Mouse (Mus musculus): Measurements from ENCODE around the gene Gm3336. TPM values are rescaled to one million over a fixed set of nuclear protein-coding genes. Genes with fewer than 3 reads are reported as not detected.

The Gm3336 gene
- polyA plus RNA-seq, 1 experiment = 0.61 TPM

- TF ChIP-seq CTCF (conservative IDR thresholded peaks at IDR 0.05; ENCODE audit: insufficient read depth, insufficient read length, low read depth, low read length) (no peak), POLR2A (IDR thresholded peaks at IDR 0.05; ENCODE audit: low read depth, low read length) (no peak)
- Histone ChIP-seq H3K27me3 (replicated peaks; ENCODE audit: control insufficient read depth, insufficient read depth, low read length) (no peaks in the 10 kb centered on the region), H3K4me1 (ENCODE audit: control insufficient read depth, insufficient read depth, low read length) (peaks cover 3% of the 10 kb centered on the region; the same call in 1 of the 2 replicates), H3K27ac (ENCODE audit: insufficient read depth, low read depth, low read length) (no peak overlapping the region), H3K36me3 (ENCODE audit: control insufficient read depth, insufficient read depth, low read length) (no peaks in the 10 kb centered on the region; the same call in 1 of the 2 replicates), H3K4me3 (ENCODE audit: insufficient read depth, low read depth, low read length) (no peak overlapping the region)
- no peak for DNase-seq
- 70% methylated on average over 11 of the region's 11 CpGs for WGBS
Observed at GRCm38 (mm10) chr8:70742176-70742575, 23.8 kb downstream of the Gm3336 start.

GRCm38 (mm10) chr8:70742981-70743655, 24.8 kb downstream of the Gm3336 start:
- no peak for TF ChIP-seq CTCF (conservative IDR thresholded peaks at IDR 0.05; ENCODE audit: insufficient read depth, insufficient read length, low read depth, low read length)
- no peak for TF ChIP-seq POLR2A (IDR thresholded peaks at IDR 0.05; ENCODE audit: low read depth, low read length)
- Histone ChIP-seq H3K27ac (ENCODE audit: insufficient read depth, low read depth, low read length) (peak overlapping the region; percentile 49; the same call in 1 of the 2 replicates), H3K4me1 (ENCODE audit: control insufficient read depth, insufficient read depth, low read length) (peaks cover 3% of the 10 kb centered on the region; the same call in 1 of the 2 replicates), H3K27me3 (replicated peaks; ENCODE audit: control insufficient read depth, insufficient read depth, low read length) (no peaks in the 10 kb centered on the region), H3K4me3 (ENCODE audit: insufficient read depth, low read depth, low read length) (peak overlapping the region; percentile 38), H3K36me3 (ENCODE audit: control insufficient read depth, insufficient read depth, low read length) (no peaks in the 10 kb centered on the region; the same call in 1 of the 2 replicates)
- DNase-seq = no peak
- WGBS = 40% methylated on average over 38 of the region's 38 CpGs

- 12% methylated on average over 48 of the region's 48 CpGs for WGBS
- peak overlapping the region; percentile 38 for H3K4me3 ChIP-seq (ENCODE audit: insufficient read depth, low read depth, low read length)
- peak overlapping the region; percentile 49 for H3K27ac ChIP-seq (ENCODE audit: insufficient read depth, low read depth, low read length)
- peak; percentile 95 for DNase-seq
- peaks cover 3% of the 10 kb centered on the region; the same call in 1 of the 2 replicates for H3K4me1 ChIP-seq (ENCODE audit: control insufficient read depth, insufficient read depth, low read length)
- H3K36me3 ChIP-seq (ENCODE audit: control insufficient read depth, insufficient read depth, low read length) = no peaks in the 10 kb centered on the region; the same call in 1 of the 2 replicates
- no peaks in the 10 kb centered on the region for H3K27me3 ChIP-seq (replicated peaks; ENCODE audit: control insufficient read depth, insufficient read depth, low read length)
- TF ChIP-seq CTCF (conservative IDR thresholded peaks at IDR 0.05; ENCODE audit: insufficient read depth, insufficient read length, low read depth, low read length) (0 out of 2 replicates have a peak, but pooled peaks have one; percentile 19), POLR2A (IDR thresholded peaks at IDR 0.05; ENCODE audit: low read depth, low read length) (peak; percentile 47)
Observed at GRCm38 (mm10) chr8:70743656-70744590, 25.6 kb downstream of the Gm3336 start.

- 53% methylated on average over 11 of the region's 11 CpGs for WGBS
- Histone ChIP-seq H3K4me1 (ENCODE audit: control insufficient read depth, insufficient read depth, low read length) (peaks cover 3% of the 10 kb centered on the region; the same call in 1 of the 2 replicates), H3K27me3 (replicated peaks; ENCODE audit: control insufficient read depth, insufficient read depth, low read length) (no peaks in the 10 kb centered on the region), H3K27ac (ENCODE audit: insufficient read depth, low read depth, low read length) (peak overlapping the region; percentile 49), H3K4me3 (ENCODE audit: insufficient read depth, low read depth, low read length) (no peak overlapping the region), H3K36me3 (ENCODE audit: control insufficient read depth, insufficient read depth, low read length) (no peaks in the 10 kb centered on the region)
- DNase-seq = no peak
- TF ChIP-seq CTCF (conservative IDR thresholded peaks at IDR 0.05; ENCODE audit: insufficient read depth, insufficient read length, low read depth, low read length) = no peak
- TF ChIP-seq POLR2A (IDR thresholded peaks at IDR 0.05; ENCODE audit: low read depth, low read length) = no peak
Observed at GRCm38 (mm10) chr8:70744806-70745205, 26.5 kb downstream of the Gm3336 start.

- WGBS = 73% methylated on average over 19 of the region's 19 CpGs
- no peak overlapping the region for H3K27ac ChIP-seq (ENCODE audit: insufficient read depth, low read depth, low read length)
- TF ChIP-seq POLR2A (IDR thresholded peaks at IDR 0.05; ENCODE audit: low read depth, low read length) (no peak), CTCF (conservative IDR thresholded peaks at IDR 0.05; ENCODE audit: insufficient read depth, insufficient read length, low read depth, low read length) (no peak)
- H3K4me3 ChIP-seq (ENCODE audit: insufficient read depth, low read depth, low read length) = no peak overlapping the region
- DNase-seq = no peak
- H3K27me3 ChIP-seq (replicated peaks; ENCODE audit: control insufficient read depth, insufficient read depth, low read length) = no peaks in the 10 kb centered on the region
- peaks cover 3% of the 10 kb centered on the region; the same call in 1 of the 2 replicates for H3K4me1 ChIP-seq (ENCODE audit: control insufficient read depth, insufficient read depth, low read length)
- H3K36me3 ChIP-seq (ENCODE audit: control insufficient read depth, insufficient read depth, low read length) = no peaks in the 10 kb centered on the region
Observed at GRCm38 (mm10) chr8:70745691-70746220, 27.4 kb downstream of the Gm3336 start.

GRCm38 (mm10) chr8:70746676-70747075, 28.3 kb downstream of the Gm3336 start:
- no peaks in the 10 kb centered on the region for H3K27me3 ChIP-seq (replicated peaks; ENCODE audit: control insufficient read depth, insufficient read depth, low read length)
- H3K4me1 ChIP-seq (ENCODE audit: control insufficient read depth, insufficient read depth, low read length) = peaks cover 3% of the 10 kb centered on the region; the same call in 1 of the 2 replicates
- no peak for DNase-seq
- 76% methylated on average over 9 of the region's 9 CpGs for WGBS
- no peak overlapping the region for H3K4me3 ChIP-seq (ENCODE audit: insufficient read depth, low read depth, low read length)
- H3K27ac ChIP-seq (ENCODE audit: insufficient read depth, low read depth, low read length) = no peak overlapping the region
- TF ChIP-seq CTCF (conservative IDR thresholded peaks at IDR 0.05; ENCODE audit: insufficient read depth, insufficient read length, low read depth, low read length) (no peak), POLR2A (IDR thresholded peaks at IDR 0.05; ENCODE audit: low read depth, low read length) (no peak)
- H3K36me3 ChIP-seq (ENCODE audit: control insufficient read depth, insufficient read depth, low read length) = no peaks in the 10 kb centered on the region
